Mouse (Mus musculus) G1E (cell line): Measurements from ENCODE around the gene Tmem240.

Experiments used
- CTCF ChIP-seq: IDR thresholded peaks from 2 replicates; pipeline ENCODE4 v1.5.1; 2012; ENCODE audit warnings: low read depth, low read length, inconsistent platforms, mixed read lengths
- GATA1 ChIP-seq: IDR thresholded peaks from 2 replicates; pipeline ENCODE4 v1.6.1; 2012; ENCODE audit warnings: borderline replicate concordance, low read length, inconsistent platforms, mixed read lengths

- TF ChIP-seq GATA1 (no peak), CTCF (no peak)
Measured at GRCm38 (mm10) chr4:155705592-155705929, 29.0 kb upstream of the Tmem240 start.
